In the genomic region with DNA sequence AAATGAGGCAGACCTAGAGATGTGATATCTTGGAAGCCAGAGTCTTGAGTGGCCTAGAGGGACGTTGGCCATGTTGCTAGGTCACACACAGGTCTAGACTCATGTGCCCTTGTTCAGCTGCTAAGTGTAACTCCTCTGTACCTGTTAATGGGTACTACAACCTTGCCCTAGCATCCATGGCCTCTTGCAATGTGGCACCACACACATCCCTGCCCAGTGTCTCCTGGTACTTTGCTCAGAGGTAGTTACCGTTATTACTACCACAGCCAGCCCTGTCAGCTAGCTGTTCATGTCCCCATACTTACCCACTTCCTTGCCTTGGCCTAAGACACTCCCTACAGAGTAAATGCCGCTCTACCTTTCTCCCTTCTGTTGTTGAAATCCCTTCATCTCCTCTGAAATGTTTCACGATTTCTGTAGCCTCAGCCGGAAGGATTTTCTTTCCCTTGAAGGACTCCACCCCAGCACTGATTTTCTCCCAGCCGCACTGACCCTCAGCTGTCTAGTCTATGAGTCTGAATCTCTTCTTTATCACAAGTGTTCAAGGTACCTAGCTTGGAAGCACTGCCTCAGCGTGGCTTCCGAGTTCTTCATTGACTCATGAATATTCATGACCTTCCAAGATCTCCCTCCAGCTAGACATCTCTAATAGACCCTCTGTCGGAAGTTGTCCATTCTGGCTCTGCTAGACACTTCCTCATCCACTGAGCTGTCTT, we compare ENCODE assay signal across 10 mouse cellular contexts. TPM values are rescaled to one million over a fixed set of nuclear protein-coding genes. Genes with fewer than 3 reads are reported as not detected.
DNase-seq lines count a peak whose midpoint lies in the region; ATAC-seq and TF ChIP-seq lines count a peak whose summit lies in the region.
"Had no signal": no experiment of that assay in that cellular context is flagged by ENCODE, and none has a peak within 500 bp of the region (broad histone marks: within the 10 kb centered on the region; RNA-seq: fewer than 3 reads in every experiment).

No protein-coding gene starts in this region.

- no peaks in the 10 kb centered on the region; the same call in 1 of the 2 replicates for H3K36me3 ChIP-seq in heart, adult 2 months (ENCODE audit: control insufficient read depth, insufficient read depth, low read length)
- H3K36me3 ChIP-seq in kidney, postnatal 0 days (ENCODE audit: insufficient read depth, low read length), result no peaks in the 10 kb centered on the region
- no peaks in the 10 kb centered on the region for H3K36me3 ChIP-seq in limb, embryonic 12.5 days
- H3K36me3 ChIP-seq: midbrain, embryonic 12.5 days had no signal

- H3K4me1 ChIP-seq in heart, adult 2 months (ENCODE audit: control insufficient read depth, insufficient read depth, low read length), result peaks cover 23% of the 10 kb centered on the region
- peaks cover 47% of the 10 kb centered on the region for H3K4me1 ChIP-seq in kidney, postnatal 0 days (replicated peaks; ENCODE audit: insufficient read depth, low read length)
- peaks cover 61% of the 10 kb centered on the region for H3K4me1 ChIP-seq in limb, embryonic 12.5 days (replicated peaks)

- intact Hi-C loops in heart, adult 2 months (cut with DNase I), result no loop called here

- TF ChIP-seq CTCF in heart, adult 2 months (IDR thresholded peaks at IDR 0.05), result no peak
- no peak for TF ChIP-seq CTCF in kidney, postnatal 0 days (IDR thresholded peaks at IDR 0.05; ENCODE audit: low read depth)

- DNase-seq in heart, adult 2 months, result peak in 1 of 2 experiments; percentile 24
- no peak for DNase-seq in heart, postnatal 4 days
- no peak for DNase-seq in kidney, postnatal 0 days (ENCODE audit: low spot score)
- DNase-seq in kidney, postnatal 10 days, result no peak
- DNase-seq in ES-CJ7 (ENCODE audit: low read depth, low spot score), result peak; percentile 28
- DNase-seq in layer of hippocampus, adult 18-20 months (ENCODE audit: low spot score in 2 of 2), result no peak

- H3K9ac ChIP-seq in heart, adult 2 months (ENCODE audit: low read depth, low read length), result no peak overlapping the region
- no peak overlapping the region for H3K9ac ChIP-seq in kidney, postnatal 0 days (ENCODE audit: low read depth, low read length)
- H3K9ac ChIP-seq in limb, embryonic 12.5 days (replicated peaks), result 0 out of 2 replicates have a peak overlapping the region, but pooled peaks have one; percentile 23

- H3K4me3 ChIP-seq in heart, adult 2 months, result no peak overlapping the region
- no peak overlapping the region for H3K4me3 ChIP-seq in kidney, postnatal 0 days (replicated peaks; ENCODE audit: low read depth, low read length)
- H3K4me3 ChIP-seq in limb, embryonic 12.5 days (replicated peaks), result no peak overlapping the region

- H3K4me2 ChIP-seq in kidney, postnatal 0 days (ENCODE audit: low read length), result 0 out of 2 replicates have a peak overlapping the region, but pooled peaks have one; percentile 72
- peak overlapping the region; percentile 72 for H3K4me2 ChIP-seq in limb, embryonic 12.5 days

- 0 out of 2 replicates have a peak, but pooled peaks cover 2% of the 10 kb centered on the region for H3K79me2 ChIP-seq in heart, adult 2 months (replicated peaks; ENCODE audit: control insufficient read depth, insufficient read depth, low read length)

- peak overlapping the region; percentile 88 for H3K27ac ChIP-seq in heart, adult 2 months
- H3K27ac ChIP-seq in kidney, postnatal 0 days, result peak overlapping the region; percentile 98
- peak overlapping the region; percentile 98 for H3K27ac ChIP-seq in limb, embryonic 12.5 days
- H3K27ac ChIP-seq: midbrain, embryonic 12.5 days had no signal

- no peak for TF ChIP-seq EP300 in heart, adult 2 months (IDR thresholded peaks at IDR 0.05; ENCODE audit: insufficient read depth, low read depth, low read length)

- no peak for TF ChIP-seq POLR2A in heart, adult 2 months (IDR thresholded peaks at IDR 0.05; ENCODE audit: insufficient read depth, low read depth, low read length)

- WGBS in heart, adult 2 months, result 71% methylated on average over 9 of the region's 9 CpGs
- 57% methylated on average over 9 of the region's 9 CpGs for WGBS in kidney, postnatal 0 days
- 74% methylated on average over 9 of the region's 9 CpGs for WGBS in limb, embryonic 12.5 days

- no peak for ATAC-seq in kidney, postnatal 0 days (replicated peaks; ENCODE audit: low FRiP score, low read depth)
- no peak for ATAC-seq in limb, embryonic 12.5 days (ENCODE audit: insufficient number of reproducible peaks, insufficient read depth, low FRiP score, low TSS enrichment, low read depth)
- no peak for ATAC-seq in cerebellum, adult (ENCODE audit: insufficient number of reproducible peaks, low FRiP score, low TSS enrichment)
- ATAC-seq: intestine, postnatal 0 days had no signal

- no peaks in the 10 kb centered on the region for H3K9me3 ChIP-seq in kidney, postnatal 0 days (replicated peaks; ENCODE audit: low read length)
- H3K9me3 ChIP-seq in limb, embryonic 12.5 days, result no peaks in the 10 kb centered on the region
- H3K9me3 ChIP-seq: midbrain, embryonic 12.5 days had no signal

- no peaks in the 10 kb centered on the region for H3K27me3 ChIP-seq in heart, adult 2 months (ENCODE audit: control insufficient read depth, insufficient read depth, low read length)
- H3K27me3 ChIP-seq in kidney, postnatal 0 days (ENCODE audit: insufficient read depth, low read length), result no peaks in the 10 kb centered on the region
- H3K27me3 ChIP-seq in limb, embryonic 12.5 days, result no peaks in the 10 kb centered on the region

RNA-seq across cellular contexts. Expression of gene Hdac7, which starts 11.4 kb away (rescaled TPM):
- total RNA-seq in heart, adult 2 months (2021), result 10 to 100 TPM; 23.7 to 25.7 TPM
- polyA plus RNA-seq in heart, adult 2 months (2012; rRNA removed), result 54.9 and 61.8 TPM in 2 replicates
- total RNA-seq in heart, postnatal 4 days (2021), result 10 to 100 TPM; 51.6 to 52.0 TPM
- 24.5 and 24.7 TPM in 2 replicates for polyA plus RNA-seq in kidney, postnatal 0 days (2015; fragmentation: Nextera tagmentation; extraction: Ambion mirVana)
- polyA plus RNA-seq in limb, embryonic 12.5 days (2016; fragmentation: Nextera tagmentation; extraction: Ambion mirVana), result 31.5 and 33.6 TPM in 2 replicates
- 10 to 100 TPM; 17.9 to 20.7 TPM for total RNA-seq in layer of hippocampus, adult 18-20 months (2021)

RNA-seq across cellular contexts. Expression of gene Slc48a1, which starts 54.6 kb away (rescaled TPM):
- 10 to 100 TPM; 72.7 to 73.0 TPM for total RNA-seq in heart, adult 2 months (2021)
- 82.8 and 85.3 TPM in 2 replicates for polyA plus RNA-seq in heart, adult 2 months (2012; rRNA removed)
- 10 to 100 TPM; 58.7 to 59.2 TPM for total RNA-seq in heart, postnatal 4 days (2021)
- 86.9 and 108 TPM in 2 replicates for polyA plus RNA-seq in kidney, postnatal 0 days (2015; fragmentation: Nextera tagmentation; extraction: Ambion mirVana)
- polyA plus RNA-seq in limb, embryonic 12.5 days (2016; fragmentation: Nextera tagmentation; extraction: Ambion mirVana), result 34.2 and 36.6 TPM in 2 replicates
- total RNA-seq in layer of hippocampus, adult 18-20 months (2021), result 100 to 1,000 TPM; 138 to 140 TPM
